Mouse (Mus musculus) hindbrain, embryonic 14.5 days (tissue): ENCODE measurements at regions not wholly inside any gene's neighbourhood (a gene's known extent, or its start where the extent isn't known, plus 50 kb on each side); places are given as distances from the start of the nearest gene placed in this dataset.

Experiments
- ATAC-seq: fragments of 200-750 bp; cut with Nextera tagmentation; 2 replicates; pipeline ENCODE4 v1.8.0; 2017; ENCODE audit warnings: moderate number of reproducible peaks, mild to moderate bottlenecking, moderate TSS enrichment, moderate library complexity; ENCODE audit not compliant: low FRiP score
- DNase-seq: peaks from one replicate; pipeline ENCODE4 v3.0.0-alpha.2; 2015; ENCODE audit warnings: low spot score
- H3K27ac ChIP-seq: fragments of 300-500 bp; sonication (generic); 2 replicates; pipeline ENCODE4 v1.5.1; 2014; ENCODE audit warnings: mild to moderate bottlenecking, moderate library complexity
- H3K27me3 ChIP-seq: fragments of 300-500 bp; sonication (generic); 2 replicates; pipeline ENCODE4 v1.6.1; 2014; ENCODE audit warnings: mild to moderate bottlenecking, low read length, mixed read lengths; ENCODE audit not compliant: control insufficient read depth, insufficient read depth
- H3K36me3 ChIP-seq: fragments of 300-500 bp; sonication (generic); replicated peaks from 2 replicates; pipeline ENCODE4 v1.6.1; 2014; ENCODE audit not compliant: control insufficient read depth, insufficient read depth
- H3K4me1 ChIP-seq: fragments of 300-500 bp; sonication (generic); replicated peaks from 2 replicates; pipeline ENCODE4 v1.6.1; 2014; ENCODE audit warnings: antibody characterized with exemption, low read length, mixed read lengths; ENCODE audit not compliant: control insufficient read depth, insufficient read depth
- H3K4me2 ChIP-seq: fragments of 300-500 bp; sonication (generic); replicated peaks from 2 replicates; pipeline ENCODE4 v1.6.1; 2014; ENCODE audit warnings: mild to moderate bottlenecking, moderate library complexity
- H3K4me3 ChIP-seq: fragments of 300-500 bp; sonication (generic); replicated peaks from 2 replicates; pipeline ENCODE4 v1.5.1; 2014; ENCODE audit warnings: mild to moderate bottlenecking, low read length
- H3K9ac ChIP-seq: fragments of 300-500 bp; sonication (generic); 2 replicates; pipeline ENCODE4 v1.6.1; 2014
- H3K9me3 ChIP-seq: fragments of 300-500 bp; sonication (generic); 2 replicates; pipeline ENCODE4 v1.6.1; 2016; ENCODE audit warnings: low read length; ENCODE audit not compliant: control insufficient read depth
- WGBS: fragments of 180-500 bp; shearing (Covaris S2); extraction: QIAGEN DNeasy Blood & Tissue Kit; methylation state at CpG from one replicate; pipeline ENCODE4 v1.1.7; 2014; 5-methylcytosine and 5-hydroxymethylcytosine counted together

DNA sequence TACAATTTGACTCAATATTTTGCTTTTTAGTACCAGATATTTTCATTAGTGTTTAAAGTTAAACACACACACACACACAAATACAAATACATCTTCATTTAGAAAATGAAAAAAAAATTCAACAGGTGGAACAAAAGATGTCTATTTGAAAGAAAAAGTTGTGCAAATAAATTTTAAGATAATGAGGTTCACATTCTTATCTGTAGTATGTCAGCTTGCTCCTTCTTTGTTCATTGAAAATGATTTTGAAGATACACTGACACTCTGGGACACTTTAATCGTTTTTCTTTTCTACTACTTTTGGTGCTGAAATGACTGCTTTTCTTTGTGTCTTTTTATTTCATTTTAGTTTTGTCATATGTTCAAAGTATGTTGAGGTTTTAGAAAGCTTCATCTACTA is 732.9 kb upstream of the Nudt12 start:
- WGBS: 82% methylated on average over 1 of the region's 1 CpGs
- Histone ChIP-seq H3K4me1 (no peaks in the 10 kb centered on the region), H3K4me3 (no peak overlapping the region), H3K27me3 (no peaks in the 10 kb centered on the region), H3K9ac (no peak overlapping the region), H3K9me3 (no peaks in the 10 kb centered on the region), H3K36me3 (no peaks in the 10 kb centered on the region), H3K4me2 (no peak overlapping the region), H3K27ac (no peak overlapping the region)
- DNase-seq (no peak), ATAC-seq (no peak)
